Mouse (Mus musculus): ENCODE data around the gene Dnase1l3. TPM values are rescaled to one million over a fixed set of nuclear protein-coding genes. Genes with fewer than 3 reads are reported as not detected.

The Dnase1l3 gene
- polyA plus RNA-seq, 1 experiment from 2014 or later: 0.08 TPM

GRCm38 (mm10) chr14:7964219-7964889 lies 30.0 kb downstream of the Dnase1l3 start:
- no peaks in the 10 kb centered on the region for H3K4me1 ChIP-seq (ENCODE audit: control insufficient read depth, insufficient read depth, low read length)
- H3K4me3 ChIP-seq (ENCODE audit: low read depth, low read length): no peak overlapping the region
- H3K9me3 ChIP-seq (replicated peaks; ENCODE audit: control insufficient read depth, low read length): no peaks in the 10 kb centered on the region
- H3K27me3 ChIP-seq (ENCODE audit: control insufficient read depth, insufficient read depth, low read length): no peaks in the 10 kb centered on the region
- H3K4me2 ChIP-seq (ENCODE audit: low read depth, low read length): no peak overlapping the region
- H3K27ac ChIP-seq (replicated peaks; ENCODE audit: low read depth, low read length): no peak overlapping the region
- no peak overlapping the region for H3K9ac ChIP-seq (replicated peaks; ENCODE audit: low read length)
- no peaks in the 10 kb centered on the region for H3K36me3 ChIP-seq (replicated peaks; ENCODE audit: control insufficient read depth, insufficient read depth, low read depth, low read length)
- DNase-seq (ENCODE audit: low spot score) (peak; percentile 88), ATAC-seq (replicated peaks; ENCODE audit: insufficient number of reproducible peaks, low FRiP score, low TSS enrichment, low read depth) (0 out of 2 replicates have a peak, but pooled peaks have one; percentile 15)
- 55% methylated on average over 11 of the region's 11 CpGs for whole genome bisulfite sequencing

DNA sequence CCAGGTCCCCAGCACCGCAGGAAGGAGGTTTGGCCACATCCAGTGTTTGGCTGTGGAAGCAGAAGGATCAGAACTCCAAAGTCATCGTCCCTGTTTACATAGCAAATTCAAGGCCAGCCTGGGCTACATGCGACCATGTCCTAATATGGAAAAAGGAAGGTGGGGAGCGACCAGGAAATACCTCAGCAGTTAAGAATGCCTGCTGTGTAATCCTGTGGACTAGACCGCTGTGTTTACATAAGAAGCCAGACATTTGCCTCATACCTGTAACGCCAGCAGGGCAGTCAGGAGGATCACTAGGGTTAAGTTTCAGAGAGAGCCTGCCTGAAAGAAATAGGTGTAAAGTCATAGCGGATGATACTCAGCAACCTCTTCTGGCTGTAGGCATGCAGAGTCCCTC lies 31.2 kb downstream of the Dnase1l3 start:
- H3K27ac ChIP-seq (replicated peaks; ENCODE audit: low read depth, low read length): no peak overlapping the region
- H3K27me3 ChIP-seq (ENCODE audit: control insufficient read depth, insufficient read depth, low read length): no peaks in the 10 kb centered on the region
- H3K4me2 ChIP-seq (ENCODE audit: low read depth, low read length): no peak overlapping the region
- WGBS: 64% methylated on average over 7 of the region's 7 CpGs
- DNase-seq (ENCODE audit: low spot score) (no peak), ATAC-seq (replicated peaks; ENCODE audit: insufficient number of reproducible peaks, low FRiP score, low TSS enrichment, low read depth) (no peak)
- H3K4me1 ChIP-seq (ENCODE audit: control insufficient read depth, insufficient read depth, low read length): no peaks in the 10 kb centered on the region
- no peaks in the 10 kb centered on the region for H3K36me3 ChIP-seq (replicated peaks; ENCODE audit: control insufficient read depth, insufficient read depth, low read depth, low read length)
- H3K9ac ChIP-seq (replicated peaks; ENCODE audit: low read length): no peak overlapping the region
- no peak overlapping the region for H3K4me3 ChIP-seq (ENCODE audit: low read depth, low read length)
- no peaks in the 10 kb centered on the region for H3K9me3 ChIP-seq (replicated peaks; ENCODE audit: control insufficient read depth, low read length)

DNA sequence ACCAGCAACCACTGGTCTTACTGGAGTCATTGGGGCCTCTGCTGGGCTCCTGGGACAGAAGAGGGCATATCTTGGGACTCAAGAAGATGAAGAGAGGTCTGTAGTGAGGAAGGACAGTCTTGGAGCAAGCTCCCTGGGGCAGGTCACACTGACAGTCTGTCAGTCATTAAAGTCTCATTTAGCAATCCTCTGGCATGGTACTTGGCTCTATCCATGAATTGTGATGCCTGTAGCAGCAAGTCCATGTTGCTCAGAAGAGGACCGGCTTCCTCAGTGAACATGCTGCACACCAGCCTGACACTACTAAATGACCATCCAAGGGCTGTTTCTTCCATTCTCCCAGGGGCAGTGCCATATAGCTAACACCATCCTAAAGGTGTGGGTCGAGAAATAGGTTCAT lies 31.7 kb downstream of the Dnase1l3 start:
- no peak for DNase-seq (ENCODE audit: low spot score)
- Histone ChIP-seq H3K4me2 (ENCODE audit: low read depth, low read length) (no peak overlapping the region), H3K4me3 (ENCODE audit: low read depth, low read length) (no peak overlapping the region), H3K27me3 (ENCODE audit: control insufficient read depth, insufficient read depth, low read length) (no peaks in the 10 kb centered on the region), H3K9ac (replicated peaks; ENCODE audit: low read length) (no peak overlapping the region), H3K4me1 (ENCODE audit: control insufficient read depth, insufficient read depth, low read length) (no peaks in the 10 kb centered on the region), H3K27ac (replicated peaks; ENCODE audit: low read depth, low read length) (no peak overlapping the region), H3K9me3 (replicated peaks; ENCODE audit: control insufficient read depth, low read length) (no peaks in the 10 kb centered on the region), H3K36me3 (replicated peaks; ENCODE audit: control insufficient read depth, insufficient read depth, low read depth, low read length) (no peaks in the 10 kb centered on the region)
- 87% methylated on average over 2 of the region's 2 CpGs for WGBS
- ATAC-seq (replicated peaks; ENCODE audit: insufficient number of reproducible peaks, low FRiP score, low TSS enrichment, low read depth): no peak

- Histone ChIP-seq H3K4me1 (ENCODE audit: control insufficient read depth, insufficient read depth, low read length) (no peaks in the 10 kb centered on the region), H3K9me3 (replicated peaks; ENCODE audit: control insufficient read depth, low read length) (no peaks in the 10 kb centered on the region), H3K9ac (replicated peaks; ENCODE audit: low read length) (no peak overlapping the region), H3K27ac (replicated peaks; ENCODE audit: low read depth, low read length) (no peak overlapping the region), H3K4me2 (ENCODE audit: low read depth, low read length) (no peak overlapping the region), H3K27me3 (ENCODE audit: control insufficient read depth, insufficient read depth, low read length) (no peaks in the 10 kb centered on the region), H3K36me3 (replicated peaks; ENCODE audit: control insufficient read depth, insufficient read depth, low read depth, low read length) (no peaks in the 10 kb centered on the region), H3K4me3 (ENCODE audit: low read depth, low read length) (no peak overlapping the region)
- ATAC-seq (replicated peaks; ENCODE audit: insufficient number of reproducible peaks, low FRiP score, low TSS enrichment, low read depth) (no peak), DNase-seq (ENCODE audit: low spot score) (no peak)
- WGBS: 83% methylated on average over 5 of the region's 5 CpGs
Measured at GRCm38 (mm10) chr14:7961714-7962113, 32.7 kb downstream of the Dnase1l3 start.

DNA sequence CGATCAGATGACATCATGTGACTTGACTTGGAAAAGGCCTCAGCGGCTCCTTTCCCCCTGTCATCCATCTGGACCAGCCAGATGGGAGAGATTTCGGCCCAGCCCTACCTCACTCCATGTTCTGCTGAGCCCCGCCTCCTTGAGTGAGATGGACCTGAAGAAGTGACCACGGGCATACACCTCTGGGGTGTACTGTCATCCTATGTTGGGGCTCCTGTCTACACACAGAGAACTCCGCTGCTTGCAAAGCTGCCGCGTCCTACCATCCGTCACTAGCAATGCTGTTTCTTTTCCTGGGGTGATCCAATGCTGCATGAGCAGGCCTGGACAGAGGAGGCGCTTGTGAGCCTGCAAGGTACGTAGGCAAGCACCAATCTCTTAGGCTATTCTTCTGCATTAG lies 33.8 kb downstream of the Dnase1l3 start:
- 52% methylated on average over 11 of the region's 11 CpGs for WGBS
- H3K27me3 ChIP-seq (ENCODE audit: control insufficient read depth, insufficient read depth, low read length): no peaks in the 10 kb centered on the region
- no peak overlapping the region for H3K4me2 ChIP-seq (ENCODE audit: low read depth, low read length)
- H3K4me3 ChIP-seq (ENCODE audit: low read depth, low read length): no peak overlapping the region
- ATAC-seq (replicated peaks; ENCODE audit: insufficient number of reproducible peaks, low FRiP score, low TSS enrichment, low read depth) (peak; percentile 63; the same call in 1 of the 2 replicates), DNase-seq (ENCODE audit: low spot score) (peak; percentile 32)
- H3K36me3 ChIP-seq (replicated peaks; ENCODE audit: control insufficient read depth, insufficient read depth, low read depth, low read length): no peaks in the 10 kb centered on the region
- no peaks in the 10 kb centered on the region for H3K9me3 ChIP-seq (replicated peaks; ENCODE audit: control insufficient read depth, low read length)
- H3K9ac ChIP-seq (replicated peaks; ENCODE audit: low read length): no peak overlapping the region
- no peaks in the 10 kb centered on the region for H3K4me1 ChIP-seq (ENCODE audit: control insufficient read depth, insufficient read depth, low read length)
- no peak overlapping the region for H3K27ac ChIP-seq (replicated peaks; ENCODE audit: low read depth, low read length)

DNA sequence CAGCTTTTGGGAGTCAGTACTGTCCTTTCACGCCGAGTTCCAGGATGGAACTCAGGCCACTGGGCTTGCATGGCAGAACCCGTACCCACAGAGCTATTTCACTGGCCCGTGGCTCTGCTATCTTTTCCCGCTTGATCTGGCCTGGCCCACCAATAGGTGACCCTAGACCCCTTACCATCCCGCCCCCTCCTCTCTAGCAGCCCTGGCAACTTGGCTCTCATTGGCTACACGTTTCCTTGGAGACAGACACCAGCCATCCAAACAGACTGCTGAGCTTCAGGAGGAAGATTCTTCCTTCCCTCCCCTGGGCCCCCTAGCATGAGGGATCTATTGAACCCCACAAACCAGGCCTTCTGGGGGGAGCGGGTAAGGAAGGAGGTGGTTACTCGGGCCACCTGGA lies 37.3 kb downstream of the Dnase1l3 start, which contains the start of gene Gm45521:
Gene Gm45521, plus strand, starts transcription at position 240 of the 400 bp plus-strand sequence.
- Histone ChIP-seq H3K4me1 (ENCODE audit: control insufficient read depth, insufficient read depth, low read length) (no peaks in the 10 kb centered on the region), H3K27ac (replicated peaks; ENCODE audit: low read depth, low read length) (no peak within 1 kb of the TSS), H3K4me3 (ENCODE audit: low read depth, low read length) (no peak within 1 kb of the TSS), H3K4me2 (ENCODE audit: low read depth, low read length) (no peak within 1 kb of the TSS), H3K36me3 (replicated peaks; ENCODE audit: control insufficient read depth, insufficient read depth, low read depth, low read length) (no peaks in the 10 kb centered on the region), H3K27me3 (ENCODE audit: control insufficient read depth, insufficient read depth, low read length) (no peaks in the 10 kb centered on the region), H3K9ac (replicated peaks; ENCODE audit: low read length) (no peak within 1 kb of the TSS), H3K9me3 (replicated peaks; ENCODE audit: control insufficient read depth, low read length) (no peaks in the 10 kb centered on the region)
- 51% methylated on average over 9 of the region's 9 CpGs for WGBS
- ATAC-seq (replicated peaks; ENCODE audit: insufficient number of reproducible peaks, low FRiP score, low TSS enrichment, low read depth) (0 out of 2 replicates have a peak, but pooled peaks have one; percentile 37), DNase-seq (ENCODE audit: low spot score) (peak; percentile 27)

- H3K36me3 ChIP-seq (replicated peaks; ENCODE audit: control insufficient read depth, insufficient read depth, low read depth, low read length): 0 out of 2 replicates have a peak, but pooled peaks cover 2% of the 10 kb centered on the region
- ATAC-seq (replicated peaks; ENCODE audit: insufficient number of reproducible peaks, low FRiP score, low TSS enrichment, low read depth) (no peak), DNase-seq (ENCODE audit: low spot score) (no peak)
- 82% methylated on average over 10 of the region's 10 CpGs for WGBS
- no peak overlapping the region for H3K4me2 ChIP-seq (ENCODE audit: low read depth, low read length)
- no peak overlapping the region for H3K27ac ChIP-seq (replicated peaks; ENCODE audit: low read depth, low read length)
- no peak overlapping the region for H3K4me3 ChIP-seq (ENCODE audit: low read depth, low read length)
- H3K4me1 ChIP-seq (ENCODE audit: control insufficient read depth, insufficient read depth, low read length): no peaks in the 10 kb centered on the region
- no peaks in the 10 kb centered on the region for H3K9me3 ChIP-seq (replicated peaks; ENCODE audit: control insufficient read depth, low read length)
- no peak overlapping the region for H3K9ac ChIP-seq (replicated peaks; ENCODE audit: low read length)
- H3K27me3 ChIP-seq (ENCODE audit: control insufficient read depth, insufficient read depth, low read length): no peaks in the 10 kb centered on the region
Measured at GRCm38 (mm10) chr14:7956427-7956826, 37.9 kb downstream of the Dnase1l3 start.

DNA sequence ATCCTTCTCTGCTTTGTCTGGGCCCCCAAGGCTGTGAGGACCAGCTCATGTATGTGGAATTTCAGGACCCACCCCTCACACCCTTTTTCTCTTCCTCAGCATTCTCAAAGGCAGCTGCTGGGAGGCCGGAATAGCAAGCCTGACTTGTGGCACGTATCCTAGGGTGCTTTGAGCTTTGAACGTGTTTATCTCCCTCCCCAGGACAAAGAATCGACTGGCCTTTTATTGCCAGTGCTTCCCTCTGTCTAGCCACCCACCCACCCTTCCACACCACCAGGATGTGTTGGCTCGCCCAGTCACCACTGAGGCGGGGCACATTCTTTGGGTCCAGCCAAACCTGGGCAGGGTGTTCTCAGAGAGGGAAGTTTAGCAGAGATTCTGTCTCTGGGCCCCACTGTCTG lies 40.3 kb downstream of the Dnase1l3 start:
- no peak overlapping the region for H3K4me3 ChIP-seq (ENCODE audit: low read depth, low read length)
- H3K27me3 ChIP-seq (ENCODE audit: control insufficient read depth, insufficient read depth, low read length): no peaks in the 10 kb centered on the region
- no peaks in the 10 kb centered on the region for H3K9me3 ChIP-seq (replicated peaks; ENCODE audit: control insufficient read depth, low read length)
- 55% methylated on average over 6 of the region's 6 CpGs for WGBS
- ATAC-seq (replicated peaks; ENCODE audit: insufficient number of reproducible peaks, low FRiP score, low TSS enrichment, low read depth) (no peak), DNase-seq (ENCODE audit: low spot score) (no peak)
- no peak overlapping the region for H3K27ac ChIP-seq (replicated peaks; ENCODE audit: low read depth, low read length)
- H3K4me2 ChIP-seq (ENCODE audit: low read depth, low read length): no peak overlapping the region
- H3K36me3 ChIP-seq (replicated peaks; ENCODE audit: control insufficient read depth, insufficient read depth, low read depth, low read length): peaks cover 2% of the 10 kb centered on the region; the same call in 1 of the 2 replicates
- no peaks in the 10 kb centered on the region for H3K4me1 ChIP-seq (ENCODE audit: control insufficient read depth, insufficient read depth, low read length)
- no peak overlapping the region for H3K9ac ChIP-seq (replicated peaks; ENCODE audit: low read length)

Data from embryonic facial prominence, embryonic 11.5 days (tissue).